Mouse (Mus musculus): ENCODE measurements at regions not wholly inside any gene's neighbourhood (a gene's known extent, or its start where the extent isn't known, plus 50 kb on each side); places are given as distances from the start of the nearest gene placed in this dataset.

GRCm38 (mm10) chr16:15074407-15074806 is 168.0 kb downstream of the Efcab1 start:
- Histone ChIP-seq H3K79me2 (ENCODE audit: control insufficient read depth, insufficient read depth, low read length, poor library complexity) (no peaks in the 10 kb centered on the region), H3K36me3 (ENCODE audit: control insufficient read depth in 1 of 2, insufficient read depth in 2 of 2, low read length in 2 of 2) (no peaks in the 10 kb centered on the region), H3K9ac (ENCODE audit: control insufficient read depth, low read depth, low read length, poor library complexity, severe bottlenecking) (no peak overlapping the region), H3K27me3 (ENCODE audit: control insufficient read depth in 1 of 2, insufficient read depth in 2 of 2, low read length in 2 of 2) (no peaks in the 10 kb centered on the region), H3K4me1 (ENCODE audit: control insufficient read depth in 1 of 2, insufficient read depth in 2 of 2, low read length in 2 of 2) (no peaks in the 10 kb centered on the region), H3K27ac (ENCODE audit: control insufficient read depth, low read depth, low read length) (no peak overlapping the region), H3K4me3 (ENCODE audit: control insufficient read depth in 1 of 2, insufficient read depth in 1 of 2, low read depth in 2 of 2, low read length in 2 of 2) (no peak overlapping the region), H3K9me3 (replicated peaks; ENCODE audit: insufficient read depth, low read length) (no peaks in the 10 kb centered on the region)
- TF ChIP-seq EP300 (IDR thresholded peaks at IDR 0.05; ENCODE audit: low read depth in 1 of 2, low read length in 2 of 2) (no peak), NRF1 (IDR thresholded peaks at IDR 0.05; ENCODE audit: insufficient read depth, low read depth, low read length, poor library complexity, severe bottlenecking) (no peak), SMC3 (IDR thresholded peaks at IDR 0.05; ENCODE audit: low read depth, low read length) (no peak), E2F4 (IDR thresholded peaks at IDR 0.05; ENCODE audit: borderline replicate concordance, low read depth, low read length) (no peak), MEF2A (IDR thresholded peaks at IDR 0.05; ENCODE audit: extremely low read depth, insufficient replicate concordance, low read depth, low read length, poor library complexity, severe bottlenecking) (no peak), MYC (IDR thresholded peaks at IDR 0.05; ENCODE audit: low read depth, low read length) (no peak), TBP (IDR thresholded peaks at IDR 0.05; ENCODE audit: low read depth, low read length) (no peak), ZKSCAN1 (IDR thresholded peaks at IDR 0.05; ENCODE audit: low read depth, low read length) (no peak), ELF1 (IDR thresholded peaks at IDR 0.05; ENCODE audit: low read depth, low read length) (no peak), KAT2A (conservative IDR thresholded peaks at IDR 0.05; ENCODE audit: low read depth, low read length) (no peak), CHD2 (IDR thresholded peaks at IDR 0.05; ENCODE audit: low read length) (no peak), MXI1 (IDR thresholded peaks at IDR 0.05; ENCODE audit: low read depth, low read length) (no peak), TCF12 (IDR thresholded peaks at IDR 0.05; ENCODE audit: low read depth, low read length) (no peak), BHLHE40 (IDR thresholded peaks at IDR 0.05; ENCODE audit: borderline replicate concordance, low read depth, low read length) (no peak), RCOR1 (IDR thresholded peaks at IDR 0.05; ENCODE audit: low read depth, low read length) (no peak), JUND (IDR thresholded peaks at IDR 0.05; ENCODE audit: low read depth, low read length) (no peak), CHD1 (IDR thresholded peaks at IDR 0.05; ENCODE audit: low read depth, low read length) (no peak), ETS1 (IDR thresholded peaks at IDR 0.05; ENCODE audit: low read depth, low read length) (no peak)
- no peak for DNase-seq (ENCODE audit: low read depth, low spot score)

- Histone ChIP-seq H3K9ac (ENCODE audit: control insufficient read depth, low read depth, low read length, poor library complexity, severe bottlenecking) (no peak overlapping the region), H3K79me2 (ENCODE audit: control insufficient read depth, insufficient read depth, low read length, poor library complexity) (no peaks in the 10 kb centered on the region), H3K36me3 (ENCODE audit: control insufficient read depth in 1 of 2, insufficient read depth in 2 of 2, low read length in 2 of 2) (no peaks in the 10 kb centered on the region), H3K27me3 (ENCODE audit: control insufficient read depth in 1 of 2, insufficient read depth in 2 of 2, low read length in 2 of 2) (no peaks in the 10 kb centered on the region), H3K4me1 (ENCODE audit: control insufficient read depth in 1 of 2, insufficient read depth in 2 of 2, low read length in 2 of 2) (no peaks in the 10 kb centered on the region), H3K4me3 (ENCODE audit: control insufficient read depth in 1 of 2, insufficient read depth in 1 of 2, low read depth in 2 of 2, low read length in 2 of 2) (no peak overlapping the region), H3K9me3 (replicated peaks; ENCODE audit: insufficient read depth, low read length) (no peaks in the 10 kb centered on the region), H3K27ac (ENCODE audit: control insufficient read depth, low read depth, low read length) (no peak overlapping the region)
- no peak for DNase-seq (ENCODE audit: low read depth, low spot score)
- TF ChIP-seq SMC3 (IDR thresholded peaks at IDR 0.05; ENCODE audit: low read depth, low read length): no peak
- no peak for TF ChIP-seq HCFC1 (IDR thresholded peaks at IDR 0.05; ENCODE audit: low read depth, low read length)
- TF ChIP-seq MAFK (IDR thresholded peaks at IDR 0.05; ENCODE audit: borderline replicate concordance, low read depth, low read length): no peak
- no peak for TF ChIP-seq MAX (IDR thresholded peaks at IDR 0.05; ENCODE audit: low read length)
- TF ChIP-seq ELF1 (IDR thresholded peaks at IDR 0.05; ENCODE audit: low read depth, low read length): no peak
- no peak for TF ChIP-seq SIN3A (IDR thresholded peaks at IDR 0.05; ENCODE audit: low read length)
Observed at GRCm38 (mm10) chr16:15083692-15084091, 177.3 kb downstream of the Efcab1 start.
